Mouse (Mus musculus) C2C12 (cell line): Measurements from ENCODE around the gene Arl4c.

Source experiments
- CEBPB ChIP-seq: IDR thresholded peaks from one replicate; pipeline ENCODE4 v1.6.1; 2011; ENCODE audit warnings: low read depth, mild to moderate bottlenecking, control low read depth, moderate library complexity
- CTCF ChIP-seq: IDR thresholded peaks from one replicate; pipeline ENCODE4 v1.5.1; 2011; ENCODE audit not compliant: control insufficient read depth, insufficient read depth, insufficient read length
- MAX ChIP-seq: IDR thresholded peaks from one replicate; pipeline ENCODE4 v1.6.1; 2011; ENCODE audit warnings: mild to moderate bottlenecking, control low read depth
- MYOD1 ChIP-seq: IDR thresholded peaks from one replicate; pipeline ENCODE4 v1.6.1; 2011; ENCODE audit warnings: low read depth; ENCODE audit not compliant: control insufficient read depth, insufficient read length
- MYOG ChIP-seq: IDR thresholded peaks from one replicate; pipeline ENCODE4 v1.6.1; 2011; ENCODE audit not compliant: control insufficient read depth, insufficient read length; ENCODE audit errors: extremely low read depth

- TF ChIP-seq CTCF = no peak
- no peak for TF ChIP-seq CEBPB
- TF ChIP-seq MAX = no peak
- TF ChIP-seq MYOG = no peak
- no peak for TF ChIP-seq MYOD1
Measured at GRCm38 (mm10) chr1:88635659-88636058, 66.4 kb downstream of the Arl4c start.
